Mouse (Mus musculus) cortical plate, adult 2 months (tissue): ENCODE measurements around the gene Pik3r4. TPM values are rescaled to one million over a fixed set of nuclear protein-coding genes. Genes with fewer than 3 reads are reported as not detected.

Experiments
- H3K27ac ChIP-seq: fragments of 200-500 bp; 2 replicates; pipeline ENCODE4 v1.5.1; 2012; ENCODE audit warnings: low read length, control low read depth, inconsistent platforms; ENCODE audit not compliant: insufficient read depth
- H3K4me1 ChIP-seq: fragments of 200-500 bp; 2 replicates; pipeline ENCODE4 v1.6.1; 2011; ENCODE audit warnings: low read length; ENCODE audit not compliant: control insufficient read depth, insufficient read depth
- H3K4me3 ChIP-seq: fragments of 200-500 bp; 2 replicates; pipeline ENCODE4 v1.5.1; 2011; ENCODE audit warnings: mild to moderate bottlenecking, low read length, control low read depth; ENCODE audit not compliant: insufficient read depth
- CTCF ChIP-seq: fragments of 200-500 bp; IDR thresholded peaks from 2 replicates; pipeline ENCODE4 v1.5.1; 2011; ENCODE audit warnings: mild to moderate bottlenecking, control low read depth, low read length; ENCODE audit not compliant: insufficient read depth; ENCODE audit errors: extremely low read depth
- POLR2A ChIP-seq: fragments of 200-500 bp; IDR thresholded peaks from 2 replicates; pipeline ENCODE4 v1.6.1; 2011; ENCODE audit warnings: mild to moderate bottlenecking, low read length, control low read depth; ENCODE audit not compliant: insufficient read depth; ENCODE audit errors: extremely low read depth
- polyA plus RNA-seq: library from polyadenylated mRNA; depleted of rRNA; stranded (reverse); fragments of >200 nt; gene quantifications from 2 replicates; pipeline ENCODE4 v1.2.3, GENCODE M21; 2012

The Pik3r4 gene
- polyA plus RNA-seq, 1 experiment, result 25.3 TPM

DNA sequence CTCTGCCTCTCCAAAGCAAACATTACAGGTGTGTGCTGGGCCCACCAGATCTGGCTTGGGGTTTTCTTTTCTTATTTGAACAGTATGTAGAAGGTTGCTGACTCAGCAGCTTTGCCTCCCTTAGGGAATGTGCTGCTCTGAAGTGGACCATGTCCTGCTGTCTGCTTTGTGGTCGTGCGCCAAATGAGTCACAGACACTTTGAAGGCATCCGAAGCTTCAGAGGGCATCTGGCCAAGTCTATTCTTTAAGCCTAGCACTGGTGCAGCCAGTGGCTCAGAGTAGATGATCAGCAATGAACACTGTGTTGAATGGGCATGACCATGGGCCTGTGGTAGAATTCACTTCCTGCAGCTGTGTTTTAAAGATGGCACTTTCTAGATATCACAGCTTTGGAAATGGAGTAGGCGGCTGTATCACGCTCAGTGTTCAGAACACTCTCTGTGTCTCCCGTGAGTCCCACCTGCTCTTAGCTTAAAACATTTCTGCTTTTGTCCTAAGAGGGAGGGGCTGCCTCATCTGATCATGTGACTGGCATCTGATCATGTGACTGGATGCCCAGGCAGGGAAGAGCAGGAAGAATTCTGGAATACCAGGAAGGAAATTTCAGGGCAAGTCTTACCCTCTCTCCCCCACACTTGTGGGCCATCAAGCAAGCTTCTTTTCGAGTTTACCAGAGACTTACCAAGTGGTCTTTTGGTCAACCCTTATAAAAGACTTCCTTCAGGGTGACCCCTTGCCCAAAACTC lies 54.2 kb downstream of the Pik3r4 start:
- Histone ChIP-seq H3K4me1 (peaks cover 5% of the 10 kb centered on the region; the same call in 1 of the 2 replicates), H3K4me3 (no peak overlapping the region), H3K27ac (no peak overlapping the region)
- TF ChIP-seq POLR2A (no peak), CTCF (no peak)

DNA sequence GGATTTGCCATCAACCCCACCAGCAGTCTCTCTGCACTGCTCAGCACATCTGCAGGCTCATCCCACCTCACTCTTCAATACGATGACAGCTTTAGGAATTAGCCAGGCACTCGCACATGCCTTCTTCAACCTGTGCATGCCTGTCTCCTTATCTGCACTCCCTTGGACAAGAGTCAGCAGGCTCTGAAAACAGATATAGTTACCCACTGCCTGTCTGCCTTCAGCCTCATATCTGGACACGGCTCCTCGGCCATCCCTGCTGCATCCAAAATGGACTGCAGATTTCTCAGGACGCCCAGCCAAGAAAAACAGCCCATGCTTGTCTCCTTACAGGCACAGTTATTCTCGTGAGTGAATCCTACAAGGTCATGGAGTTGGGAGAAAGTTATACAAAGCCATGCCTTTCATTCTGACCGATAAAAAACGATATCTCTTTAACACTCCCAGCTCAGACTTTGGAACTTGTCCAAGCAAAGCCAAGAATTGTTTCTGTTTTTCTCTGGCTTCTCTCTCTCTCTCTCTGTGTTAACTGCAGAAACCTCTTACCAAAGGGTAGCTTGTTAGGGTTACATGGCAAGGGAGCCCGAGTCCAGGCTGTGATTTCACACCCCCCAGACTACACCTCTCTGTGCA lies 55.1 kb downstream of the Pik3r4 start:
- TF ChIP-seq POLR2A, result no peak
- H3K4me1 ChIP-seq, result peaks cover 5% of the 10 kb centered on the region; the same call in 1 of the 2 replicates
- no peak overlapping the region for H3K27ac ChIP-seq
- no peak overlapping the region for H3K4me3 ChIP-seq

DNA sequence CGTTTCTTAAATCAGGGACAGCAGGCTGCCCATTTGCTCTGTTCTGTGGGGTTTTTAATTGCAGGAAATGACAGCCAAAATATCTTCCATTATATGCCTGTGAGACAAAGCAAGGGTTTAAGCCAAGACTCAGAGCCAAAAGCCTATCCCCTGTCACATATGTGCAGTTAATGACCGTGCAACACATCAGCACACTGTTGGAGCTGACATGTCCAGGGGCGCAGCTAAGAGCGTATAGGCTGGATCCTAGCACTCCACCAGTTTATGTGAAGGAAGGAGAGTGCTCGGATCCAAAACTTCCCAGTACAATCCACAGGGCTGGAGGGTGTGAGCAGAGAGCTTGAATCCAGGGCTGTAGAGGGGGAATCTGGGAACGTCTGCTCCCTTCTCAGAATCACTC lies 57.9 kb downstream of the Pik3r4 start:
- TF ChIP-seq CTCF (no peak), POLR2A (no peak)
- Histone ChIP-seq H3K27ac (no peak overlapping the region), H3K4me1 (peaks cover 3% of the 10 kb centered on the region; the same call in 1 of the 2 replicates), H3K4me3 (no peak overlapping the region)

DNA sequence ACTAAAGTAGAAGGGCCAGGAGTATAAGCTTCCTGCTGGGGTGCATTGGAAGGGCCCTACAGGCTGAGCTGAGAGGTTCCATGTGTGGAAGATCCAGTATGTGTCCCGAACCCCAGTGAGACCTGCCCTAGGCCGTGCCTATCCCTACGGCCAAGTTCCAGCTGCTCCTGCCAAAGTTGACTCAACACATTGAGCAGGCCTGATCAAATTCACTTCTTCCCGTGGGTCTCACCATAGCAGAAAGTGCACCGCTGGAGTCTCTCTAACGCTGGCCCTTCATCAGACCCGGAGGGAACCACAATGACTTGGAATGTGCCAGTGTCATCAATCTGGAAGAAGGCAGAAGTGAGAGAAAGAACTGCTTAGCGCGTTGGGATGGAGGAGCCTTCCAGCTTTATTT lies 59.2 kb downstream of the Pik3r4 start:
- TF ChIP-seq POLR2A, result no peak
- TF ChIP-seq CTCF, result no peak
- no peak overlapping the region for H3K4me3 ChIP-seq
- H3K4me1 ChIP-seq, result peaks cover 3% of the 10 kb centered on the region; the same call in 1 of the 2 replicates
- no peak overlapping the region for H3K27ac ChIP-seq

DNA sequence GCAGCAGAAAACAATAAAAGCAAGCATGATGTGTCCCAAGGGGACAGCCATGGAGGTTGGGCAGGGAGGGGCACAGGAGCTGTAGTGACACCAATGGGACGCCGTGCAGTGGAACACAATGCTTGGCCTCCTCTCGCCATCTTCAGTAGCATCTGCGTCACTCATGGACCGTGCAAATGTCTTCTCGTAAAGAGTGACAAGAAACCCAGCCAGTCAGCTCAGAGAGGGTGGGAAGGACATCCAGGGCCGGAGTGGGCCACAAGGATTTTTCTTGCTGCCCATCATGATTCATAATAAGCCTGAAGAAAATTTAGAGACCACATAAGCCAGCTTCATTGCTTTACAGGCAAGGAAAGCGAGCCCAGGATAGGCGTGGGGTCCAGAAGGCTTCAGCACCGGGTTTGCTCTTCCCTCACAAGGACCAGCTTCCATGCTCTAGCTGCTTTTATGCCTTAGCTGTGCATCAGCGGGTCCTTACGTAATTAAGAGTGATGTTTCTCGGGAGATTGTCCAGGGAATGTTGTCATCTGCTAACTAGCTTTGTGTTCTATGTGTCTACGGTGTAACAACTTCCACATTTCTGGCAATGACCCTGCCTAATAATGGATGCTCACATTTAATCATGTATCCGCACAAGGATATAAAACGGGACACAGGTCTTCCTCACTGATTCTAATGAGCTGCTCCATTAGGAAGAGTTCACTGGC lies 61.6 kb downstream of the Pik3r4 start:
- Histone ChIP-seq H3K4me1 (no peaks in the 10 kb centered on the region), H3K27ac (no peak overlapping the region), H3K4me3 (no peak overlapping the region)
- TF ChIP-seq CTCF (no peak), POLR2A (no peak)

DNA sequence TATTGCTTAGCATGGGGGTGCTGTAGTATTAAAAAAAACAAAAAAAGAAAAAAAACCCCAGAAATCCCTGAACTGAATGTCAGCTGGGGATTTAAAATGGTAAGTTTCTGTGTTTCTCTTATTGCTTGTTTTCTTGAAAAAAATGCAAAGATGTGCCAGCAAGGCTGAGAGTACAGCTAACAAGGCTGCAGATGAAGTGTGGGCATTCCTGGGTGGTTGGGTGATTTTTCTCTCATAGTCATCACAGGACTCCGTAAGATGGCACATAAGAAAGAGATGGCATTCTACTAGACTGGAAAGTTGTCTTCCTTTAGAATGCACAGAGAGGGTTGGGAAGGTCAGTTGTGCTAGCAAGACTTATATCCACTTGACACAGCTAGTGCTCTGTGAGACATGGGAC lies 62.2 kb downstream of the Pik3r4 start:
- Histone ChIP-seq H3K4me1 (no peaks in the 10 kb centered on the region), H3K27ac (no peak overlapping the region), H3K4me3 (no peak overlapping the region)
- TF ChIP-seq CTCF, result no peak
- TF ChIP-seq POLR2A, result no peak

DNA sequence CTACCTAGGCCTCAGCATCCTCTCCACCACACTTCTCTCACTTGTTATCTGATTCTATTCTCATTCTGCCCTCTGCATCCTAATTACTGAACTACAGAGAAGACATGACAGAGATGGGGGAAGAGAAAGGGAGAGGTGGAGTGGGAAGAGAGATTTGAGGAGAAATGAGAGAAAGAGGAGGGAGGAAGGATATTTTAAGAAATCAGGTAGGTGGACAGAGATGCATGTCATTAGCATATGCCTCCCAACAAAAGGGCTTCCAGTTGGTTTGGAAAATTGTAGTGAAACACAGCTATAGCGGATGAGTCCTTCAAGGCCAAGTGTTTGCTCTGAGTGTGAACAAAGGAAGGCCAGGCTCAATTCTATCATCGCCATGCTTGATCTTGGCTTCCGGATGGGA lies 69.3 kb downstream of the Pik3r4 start:
- H3K4me1 ChIP-seq, result 0 out of 2 replicates have a peak, but pooled peaks cover 7% of the 10 kb centered on the region
- no peak for TF ChIP-seq POLR2A
- no peak for TF ChIP-seq CTCF
- no peak overlapping the region for H3K4me3 ChIP-seq
- no peak overlapping the region; the same call in 1 of the 2 replicates for H3K27ac ChIP-seq

DNA sequence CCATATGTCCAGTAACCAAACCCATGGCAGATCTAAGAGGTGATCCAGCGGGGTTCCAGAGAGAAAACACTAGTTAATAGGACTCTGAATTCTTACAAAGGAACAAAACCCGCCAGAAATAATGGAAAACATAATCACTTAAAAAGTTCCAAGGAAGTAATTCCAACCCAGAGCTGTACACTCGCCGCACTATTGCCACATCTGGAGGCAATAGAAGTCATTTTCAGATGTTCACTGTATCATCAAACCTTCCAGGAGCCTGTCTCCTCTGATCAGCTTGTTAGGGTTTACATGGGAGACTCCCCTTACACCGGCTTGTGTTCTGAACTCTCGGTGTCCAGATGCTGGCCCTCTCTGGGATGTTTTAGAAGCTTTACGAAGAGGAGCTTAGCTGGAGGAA lies 76.6 kb downstream of the Pik3r4 start:
- Histone ChIP-seq H3K4me3 (no peak overlapping the region), H3K27ac (no peak overlapping the region), H3K4me1 (peaks cover 2% of the 10 kb centered on the region)
- TF ChIP-seq POLR2A (no peak), CTCF (no peak)

DNA sequence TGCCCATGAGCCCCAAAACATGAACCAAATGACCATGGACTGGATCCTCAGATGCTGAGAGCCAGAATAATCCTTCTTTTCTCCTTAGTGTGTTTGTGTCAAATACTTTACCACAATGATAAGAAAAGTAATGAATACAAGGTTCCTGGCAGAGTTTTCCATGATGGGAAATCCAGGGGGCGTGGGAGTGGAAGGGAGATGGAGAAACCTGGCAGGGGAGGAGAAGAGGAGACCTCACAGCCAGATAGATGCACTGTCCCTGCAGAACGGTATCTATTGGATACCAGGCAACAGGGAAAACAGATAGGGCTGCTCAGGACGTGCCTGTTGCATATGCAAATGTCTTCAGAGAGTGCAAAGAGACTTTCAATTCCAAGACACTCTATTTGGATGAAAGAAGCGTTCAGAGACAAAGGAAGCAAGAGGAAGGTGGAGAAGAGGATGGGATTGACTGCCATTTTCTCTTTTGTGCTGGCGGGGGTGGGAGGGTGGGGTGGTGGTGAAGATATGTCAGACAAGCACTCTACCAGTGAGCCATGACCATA lies 77.1 kb downstream of the Pik3r4 start:
- H3K27ac ChIP-seq, result no peak overlapping the region
- TF ChIP-seq POLR2A (no peak), CTCF (no peak)

More for the DNA sequence above, 77.1 kb downstream of the Pik3r4 start:
- peaks cover 2% of the 10 kb centered on the region for H3K4me1 ChIP-seq
- no peak overlapping the region for H3K4me3 ChIP-seq
